Mouse (Mus musculus) heart, embryonic 15.5 days (tissue): ENCODE data around the gene Pter. TPM values are rescaled to one million over a fixed set of nuclear protein-coding genes. Genes with fewer than 3 reads are reported as not detected.
A peak's percentile ranks its signal among the peaks of the same experiment; 100 is the strongest.

Experiments
- ATAC-seq: fragments of 200-750 bp; cut with Nextera tagmentation; replicated peaks from 2 replicates; pipeline ENCODE4 v1.8.0; 2017; ENCODE audit warnings: low read depth, moderate TSS enrichment; ENCODE audit not compliant: insufficient number of reproducible peaks, insufficient read depth, low FRiP score
- H3K27ac ChIP-seq: fragments of 300-500 bp; sonication (generic); 2 replicates; pipeline ENCODE4 v1.5.1; 2015; ENCODE audit warnings: mild to moderate bottlenecking, inconsistent platforms
- H3K27me3 ChIP-seq: fragments of 300-500 bp; sonication (generic); 2 replicates; pipeline ENCODE4 v1.6.1; 2015; ENCODE audit warnings: inconsistent platforms
- H3K36me3 ChIP-seq: fragments of 300-500 bp; sonication (generic); 2 replicates; pipeline ENCODE4 v1.6.1; 2015; ENCODE audit warnings: mild to moderate bottlenecking, inconsistent platforms
- H3K4me1 ChIP-seq: fragments of 300-500 bp; sonication (generic); replicated peaks from 2 replicates; pipeline ENCODE4 v1.6.1; 2015; ENCODE audit warnings: inconsistent platforms
- H3K4me2 ChIP-seq: fragments of 300-500 bp; sonication (generic); 2 replicates; pipeline ENCODE4 v1.6.1; 2015; ENCODE audit warnings: inconsistent platforms, mild to moderate bottlenecking, moderate library complexity
- H3K4me3 ChIP-seq: fragments of 300-500 bp; sonication (generic); 2 replicates; pipeline ENCODE4 v1.5.1; 2015; ENCODE audit warnings: mild to moderate bottlenecking, inconsistent platforms
- H3K9ac ChIP-seq: fragments of 300-500 bp; sonication (generic); 2 replicates; pipeline ENCODE4 v1.6.1; 2015; ENCODE audit warnings: mild to moderate bottlenecking, inconsistent platforms
- H3K9me3 ChIP-seq: fragments of 300-500 bp; sonication (generic); replicated peaks from 2 replicates; pipeline ENCODE4 v1.6.1; 2016; ENCODE audit warnings: inconsistent platforms
- WGBS: fragments of 180-500 bp; shearing (Covaris S2); methylation state at CpG from one replicate; pipeline ENCODE4 v1.1.7; 2015; ENCODE audit warnings: mixed read lengths; 5-methylcytosine and 5-hydroxymethylcytosine counted together
- polyA plus RNA-seq: library from polyadenylated mRNA; unstranded; fragments of >200 nt; fragmentation: Nextera tagmentation; extraction: Ambion mirVana; gene quantifications from 2 replicates; pipeline ENCODE4 v1.2.1, GENCODE M21; 2015

The Pter gene
- polyA plus RNA-seq, 1 experiment from 2014 or later: 22.8 TPM

- peaks cover 30% of the 10 kb centered on the region for H3K4me1 ChIP-seq
- ATAC-seq: peak; percentile 50; the same call in 1 of the 2 replicates
- 18% methylated on average over 18 of the region's 18 CpGs for WGBS
- peak overlapping the region; percentile 62 for H3K4me3 ChIP-seq
- H3K27ac ChIP-seq: no peak overlapping the region
- peaks cover 32% of the 10 kb centered on the region for H3K27me3 ChIP-seq
- no peaks in the 10 kb centered on the region for H3K36me3 ChIP-seq
- peak overlapping the region; percentile 100 for H3K4me2 ChIP-seq
- H3K9me3 ChIP-seq: no peaks in the 10 kb centered on the region
- peak overlapping the region; percentile 52 for H3K9ac ChIP-seq
These were observed 85.6 kb downstream of the Pter start for GRCm38 (mm10) chr2:13009261-13009972.

- Histone ChIP-seq H3K4me1 (peaks cover 30% of the 10 kb centered on the region), H3K9ac (peak overlapping the region; percentile 52), H3K9me3 (no peaks in the 10 kb centered on the region), H3K4me2 (peak overlapping the region; percentile 100), H3K36me3 (no peaks in the 10 kb centered on the region), H3K27me3 (peaks cover 32% of the 10 kb centered on the region), H3K4me3 (peak overlapping the region; percentile 62), H3K27ac (no peak overlapping the region)
- 4% methylated on average over 31 of the region's 31 CpGs for WGBS
- ATAC-seq: no peak; the same call in 1 of the 2 replicates
These were observed 86.2 kb downstream of the Pter start for GRCm38 (mm10) chr2:13010030-13010459.

GRCm38 (mm10) chr2:13010460-13011341 is 86.9 kb downstream of the Pter start:
- ATAC-seq: peak; percentile 35; the same call in 1 of the 2 replicates
- H3K4me1 ChIP-seq: peaks cover 30% of the 10 kb centered on the region
- no peaks in the 10 kb centered on the region for H3K36me3 ChIP-seq
- H3K27me3 ChIP-seq: peaks cover 32% of the 10 kb centered on the region
- peak overlapping the region; percentile 100 for H3K4me2 ChIP-seq
- no peak overlapping the region for H3K27ac ChIP-seq
- peak overlapping the region; percentile 52 for H3K9ac ChIP-seq
- under 1% methylated on average over 74 of the region's 75 CpGs for WGBS
- H3K4me3 ChIP-seq: peak overlapping the region; percentile 62
- no peaks in the 10 kb centered on the region for H3K9me3 ChIP-seq

- Histone ChIP-seq H3K4me2 (peak within 1 kb of the TSS; percentile 100), H3K4me3 (peak within 1 kb of the TSS; percentile 62), H3K27ac (no peak within 1 kb of the TSS), H3K9ac (peak within 1 kb of the TSS; percentile 52), H3K9me3 (no peaks in the 10 kb centered on the region), H3K27me3 (peaks cover 32% of the 10 kb centered on the region), H3K36me3 (no peaks in the 10 kb centered on the region), H3K4me1 (peaks cover 30% of the 10 kb centered on the region)
- 2% methylated on average over 19 of the region's 19 CpGs for WGBS
- no peak for ATAC-seq
These were observed 87.6 kb downstream of the Pter start, which contains the start of gene C1ql3 for GRCm38 (mm10) chr2:13011472-13011871. C1ql3 (minus strand) TSS chr2:13011806.

- no peaks in the 10 kb centered on the region for H3K36me3 ChIP-seq
- H3K4me3 ChIP-seq: no peak overlapping the region
- no peak overlapping the region for H3K9ac ChIP-seq
- H3K27me3 ChIP-seq: peaks cover 32% of the 10 kb centered on the region
- no peak overlapping the region for H3K27ac ChIP-seq
- no peaks in the 10 kb centered on the region for H3K9me3 ChIP-seq
- 60% methylated on average over 3 of the region's 3 CpGs for WGBS
- H3K4me2 ChIP-seq: peak overlapping the region; percentile 100
- ATAC-seq: no peak
- H3K4me1 ChIP-seq: peaks cover 30% of the 10 kb centered on the region
These were observed 88.1 kb downstream of the Pter start for GRCm38 (mm10) chr2:13011973-13012372.

- 0 out of 2 replicates have a peak, but pooled peaks cover 3% of the 10 kb centered on the region for H3K27me3 ChIP-seq
- no peak for ATAC-seq
- no peak overlapping the region for H3K4me3 ChIP-seq
- H3K27ac ChIP-seq: no peak overlapping the region
- H3K4me2 ChIP-seq: no peak overlapping the region
- no peaks in the 10 kb centered on the region for H3K4me1 ChIP-seq
- no peaks in the 10 kb centered on the region for H3K36me3 ChIP-seq
- H3K9me3 ChIP-seq: no peaks in the 10 kb centered on the region
- WGBS: 45% methylated on average over 5 of the region's 5 CpGs
- H3K9ac ChIP-seq: no peak overlapping the region
These were observed 94.5 kb downstream of the Pter start for GRCm38 (mm10) chr2:13018382-13018781.

GRCm38 (mm10) chr2:13018861-13019260 is 95.0 kb downstream of the Pter start:
- no peak overlapping the region for H3K27ac ChIP-seq
- WGBS: 67% methylated on average over 1 of the region's 1 CpGs
- H3K9me3 ChIP-seq: no peaks in the 10 kb centered on the region
- H3K36me3 ChIP-seq: no peaks in the 10 kb centered on the region
- no peak overlapping the region for H3K9ac ChIP-seq
- H3K4me1 ChIP-seq: no peaks in the 10 kb centered on the region
- H3K4me2 ChIP-seq: no peak overlapping the region
- ATAC-seq: no peak
- no peak overlapping the region for H3K4me3 ChIP-seq
- H3K27me3 ChIP-seq: no peaks in the 10 kb centered on the region

- Histone ChIP-seq H3K9me3 (no peaks in the 10 kb centered on the region), H3K9ac (no peak overlapping the region), H3K27ac (no peak overlapping the region), H3K4me1 (peaks cover 2% of the 10 kb centered on the region; the same call in 1 of the 2 replicates), H3K4me2 (no peak overlapping the region), H3K27me3 (no peaks in the 10 kb centered on the region), H3K4me3 (no peak overlapping the region), H3K36me3 (no peaks in the 10 kb centered on the region)
- WGBS: 54% methylated on average over 3 of the region's 3 CpGs
- no peak for ATAC-seq
These were observed 114.9 kb downstream of the Pter start for GRCm38 (mm10) chr2:13038772-13039171.

- Histone ChIP-seq H3K27ac (no peak overlapping the region), H3K9ac (no peak overlapping the region), H3K9me3 (no peaks in the 10 kb centered on the region), H3K4me3 (no peak overlapping the region), H3K27me3 (no peaks in the 10 kb centered on the region), H3K4me1 (peaks cover 2% of the 10 kb centered on the region; the same call in 1 of the 2 replicates), H3K36me3 (no peaks in the 10 kb centered on the region), H3K4me2 (no peak overlapping the region)
- no peak for ATAC-seq
- WGBS: 86% methylated on average over 4 of the region's 4 CpGs
These were observed 115.9 kb downstream of the Pter start for GRCm38 (mm10) chr2:13039785-13040184.

- Histone ChIP-seq H3K9me3 (no peaks in the 10 kb centered on the region), H3K4me2 (no peak overlapping the region), H3K27me3 (no peaks in the 10 kb centered on the region), H3K36me3 (no peaks in the 10 kb centered on the region), H3K4me3 (no peak overlapping the region), H3K9ac (no peak overlapping the region), H3K27ac (no peak overlapping the region), H3K4me1 (no peaks in the 10 kb centered on the region)
- 79% methylated on average over 4 of the region's 4 CpGs for WGBS
- ATAC-seq: no peak
These were observed 120.7 kb downstream of the Pter start for GRCm38 (mm10) chr2:13044555-13044954.

GRCm38 (mm10) chr2:13048649-13049048 is 124.8 kb downstream of the Pter start:
- H3K4me1 ChIP-seq: no peaks in the 10 kb centered on the region
- H3K9me3 ChIP-seq: no peaks in the 10 kb centered on the region
- 83% methylated on average over 6 of the region's 6 CpGs for WGBS
- ATAC-seq: no peak
- H3K36me3 ChIP-seq: no peaks in the 10 kb centered on the region
- H3K4me2 ChIP-seq: no peak overlapping the region
- no peak overlapping the region for H3K27ac ChIP-seq
- H3K9ac ChIP-seq: no peak overlapping the region
- no peak overlapping the region for H3K4me3 ChIP-seq
- H3K27me3 ChIP-seq: no peaks in the 10 kb centered on the region
